Mouse (Mus musculus): Measurements from ENCODE around the gene Aldh1a3.

- TF ChIP-seq CTCF (IDR thresholded peaks at IDR 0.05; ENCODE audit: low read depth) (no peak), EP300 (IDR thresholded peaks at IDR 0.05; ENCODE audit: low read depth) (no peak)
Observed at GRCm38 (mm10) chr7:66466641-66467040, 39.3 kb upstream of the Aldh1a3 start.

All from heart, postnatal 0 days (tissue).